Mouse (Mus musculus): ENCODE results near the gene Tnni3k. TPM values are rescaled to one million over a fixed set of nuclear protein-coding genes. Genes with fewer than 3 reads are reported as not detected.

The Tnni3k gene
- 47.6 and 50.0 TPM in 2 replicates for polyA plus RNA-seq (2015; fragmentation: Nextera tagmentation; extraction: Ambion mirVana)

DNA sequence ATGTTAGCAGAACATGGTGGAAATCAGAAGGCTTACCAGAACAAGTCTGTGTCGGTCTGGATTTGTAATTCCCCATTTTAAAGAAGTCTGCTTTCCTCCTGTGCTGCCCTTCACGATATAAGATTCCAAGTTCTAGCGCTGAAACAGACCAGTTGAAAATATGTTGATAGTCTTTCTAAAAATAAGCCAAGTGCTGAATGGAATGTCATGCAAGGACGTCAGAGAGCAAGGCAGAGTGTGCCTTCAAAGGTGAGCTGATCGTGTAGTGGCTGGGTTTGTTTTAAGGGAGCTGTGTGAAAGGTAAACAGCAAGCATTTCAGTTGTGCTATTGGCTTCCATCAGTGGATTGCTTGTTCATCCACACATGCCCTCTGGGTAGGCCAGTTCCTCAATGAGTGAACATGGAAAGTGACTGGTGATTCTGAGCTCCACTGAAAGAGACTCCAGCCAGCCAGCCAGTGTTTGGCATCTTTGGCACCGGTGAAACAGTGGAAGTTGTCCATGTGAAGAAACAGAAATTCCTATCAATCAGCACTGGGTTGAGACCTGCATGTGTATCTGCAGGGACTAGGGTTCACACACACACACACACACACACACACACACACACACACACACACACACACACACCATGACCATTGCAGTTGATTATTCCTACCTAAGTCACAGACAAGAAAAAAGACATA, at the start of gene Tnni3k:
Tnni3k (minus strand) TSS at position 177 of the 686 bp plus-strand sequence.
- ATAC-seq (ENCODE audit: extremely low read depth, insufficient number of reproducible peaks, low FRiP score, low TSS enrichment), result peak; percentile 67; the same call in 1 of the 2 replicates
- H3K36me3 ChIP-seq, result peaks cover 2% of the 10 kb centered on the region; the same call in 1 of the 2 replicates
- H3K27ac ChIP-seq (replicated peaks), result peak within 1 kb of the TSS; percentile 95
- H3K4me2 ChIP-seq, result peak within 1 kb of the TSS; percentile 69
- H3K9ac ChIP-seq, result peak within 1 kb of the TSS; percentile 81
- peak within 1 kb of the TSS; percentile 54 for H3K4me3 ChIP-seq
- H3K4me1 ChIP-seq, result peaks cover 19% of the 10 kb centered on the region
- H3K27me3 ChIP-seq (replicated peaks), result no peaks in the 10 kb centered on the region
- H3K9me3 ChIP-seq, result no peaks in the 10 kb centered on the region
- 29% methylated on average over 6 of the region's 6 CpGs for WGBS

DNA sequence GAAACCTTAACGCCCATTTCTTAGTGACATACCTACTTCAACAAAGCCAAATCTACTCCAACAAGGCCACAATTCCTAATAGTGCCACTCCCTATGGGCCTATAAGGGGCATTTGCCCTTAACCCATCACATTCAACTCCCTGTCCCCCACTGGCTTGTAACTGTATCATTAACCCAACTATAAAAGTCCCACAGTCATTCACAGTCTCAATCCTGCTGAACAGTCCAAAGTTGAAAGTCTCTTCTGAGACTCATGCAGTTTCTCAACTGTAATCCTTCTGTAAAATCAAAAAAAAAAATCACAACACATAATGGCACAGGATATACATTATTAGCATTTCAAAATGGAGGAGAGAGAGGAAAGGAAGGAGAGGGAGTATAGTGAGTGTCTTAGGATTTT, 44.1 kb upstream of the Tnni3k start:
- no peak overlapping the region for H3K27ac ChIP-seq (replicated peaks)
- H3K9ac ChIP-seq, result no peak overlapping the region
- H3K36me3 ChIP-seq, result no peaks in the 10 kb centered on the region
- H3K4me1 ChIP-seq, result no peaks in the 10 kb centered on the region
- no peak for ATAC-seq (ENCODE audit: extremely low read depth, insufficient number of reproducible peaks, low FRiP score, low TSS enrichment)
- WGBS, result 77% methylated on average over 1 of the region's 1 CpGs
- H3K9me3 ChIP-seq, result no peaks in the 10 kb centered on the region
- 0 out of 2 replicates have a peak, but pooled peaks cover 8% of the 10 kb centered on the region for H3K27me3 ChIP-seq (replicated peaks)
- no peak overlapping the region for H3K4me3 ChIP-seq
- H3K4me2 ChIP-seq, result no peak overlapping the region

DNA sequence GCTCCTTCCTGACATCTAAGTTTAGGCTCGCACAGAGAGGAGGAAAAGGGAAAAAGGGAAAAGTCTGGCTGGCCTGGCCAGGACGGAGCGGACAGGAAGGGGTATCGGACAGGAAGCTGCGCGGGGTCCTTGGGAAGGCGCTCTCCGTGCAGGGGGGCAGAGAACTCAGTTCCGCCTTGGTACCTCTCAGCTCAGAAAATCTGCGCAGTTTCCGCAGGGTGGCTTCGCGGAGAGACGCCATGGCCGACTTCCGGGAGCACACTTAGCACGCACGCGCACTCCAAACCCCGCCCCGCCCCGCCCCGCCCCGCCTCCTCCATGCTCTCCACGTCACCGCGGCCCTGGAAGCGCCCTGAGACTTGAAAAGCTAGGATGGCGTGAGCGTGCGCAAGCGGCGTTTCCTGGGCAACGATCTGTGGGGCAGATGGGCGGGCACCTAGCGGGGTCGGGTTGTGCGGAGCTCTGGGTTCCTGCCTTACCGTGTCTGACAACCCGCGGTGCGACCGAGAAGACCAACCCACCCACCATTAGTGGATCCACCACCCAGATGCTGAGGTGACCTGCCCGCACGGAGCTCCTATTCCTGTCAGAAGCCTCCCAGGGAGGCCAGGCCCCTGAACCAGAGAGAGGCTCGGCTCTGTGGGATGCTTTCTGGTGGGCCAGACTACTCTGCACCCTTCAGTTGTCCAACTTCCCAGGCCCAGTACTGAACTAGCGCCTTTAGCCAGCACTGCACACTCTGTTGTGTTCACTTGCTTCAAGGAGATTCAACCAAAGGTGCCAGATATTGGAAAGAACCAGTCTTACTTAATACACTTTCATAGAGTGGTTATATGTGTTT, 38.1 kb upstream of the Tnni3k start, which contains the start of the genes Fpgt and Lrriq3:
Fpgt (minus strand) TSS at position 288 of the 841 bp plus-strand sequence.
Lrriq3 (plus strand) TSS at position 319 of the 841 bp plus-strand sequence.
- peaks cover 13% of the 10 kb centered on the region for H3K4me1 ChIP-seq
- peak within 1 kb of the TSS; percentile 87 for H3K9ac ChIP-seq
- H3K27ac ChIP-seq (replicated peaks), result peak within 1 kb of the TSS; percentile 84
- no peaks in the 10 kb centered on the region for H3K27me3 ChIP-seq (replicated peaks)
- H3K4me2 ChIP-seq, result peak within 1 kb of the TSS; percentile 81
- peak within 1 kb of the TSS; percentile 78 for H3K4me3 ChIP-seq
- no peaks in the 10 kb centered on the region for H3K9me3 ChIP-seq
- peaks cover 16% of the 10 kb centered on the region for H3K36me3 ChIP-seq
- under 1% methylated on average over 47 of the region's 47 CpGs for WGBS
- ATAC-seq (ENCODE audit: extremely low read depth, insufficient number of reproducible peaks, low FRiP score, low TSS enrichment), result peak; percentile 96

DNA sequence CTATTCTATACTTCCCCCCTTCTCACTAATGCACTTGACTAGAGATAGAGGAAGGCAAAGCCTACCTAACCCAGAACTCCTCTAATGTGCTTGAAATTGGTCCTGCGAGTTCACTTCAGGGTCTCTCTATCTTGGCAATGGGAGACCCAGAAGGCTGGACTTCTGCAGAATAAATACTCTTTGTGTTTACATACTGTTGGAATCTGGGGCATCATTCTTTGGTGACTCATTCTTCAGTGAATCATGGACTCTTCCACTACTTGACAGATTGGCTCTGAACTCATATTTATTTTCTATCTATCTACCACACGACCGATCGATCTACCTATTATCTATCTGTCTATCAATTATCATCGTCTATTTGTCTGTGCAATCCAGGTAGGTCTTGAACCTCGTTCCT, 36.9 kb upstream of the Tnni3k start:
- no peaks in the 10 kb centered on the region for H3K9me3 ChIP-seq
- H3K4me3 ChIP-seq, result peak overlapping the region; percentile 78
- no peak for ATAC-seq (ENCODE audit: extremely low read depth, insufficient number of reproducible peaks, low FRiP score, low TSS enrichment)
- H3K9ac ChIP-seq, result no peak overlapping the region
- no peaks in the 10 kb centered on the region for H3K27me3 ChIP-seq (replicated peaks)
- peaks cover 24% of the 10 kb centered on the region for H3K36me3 ChIP-seq
- H3K27ac ChIP-seq (replicated peaks), result no peak overlapping the region
- 89% methylated on average over 6 of the region's 6 CpGs for WGBS
- peaks cover 13% of the 10 kb centered on the region for H3K4me1 ChIP-seq
- H3K4me2 ChIP-seq, result peak overlapping the region; percentile 81

DNA sequence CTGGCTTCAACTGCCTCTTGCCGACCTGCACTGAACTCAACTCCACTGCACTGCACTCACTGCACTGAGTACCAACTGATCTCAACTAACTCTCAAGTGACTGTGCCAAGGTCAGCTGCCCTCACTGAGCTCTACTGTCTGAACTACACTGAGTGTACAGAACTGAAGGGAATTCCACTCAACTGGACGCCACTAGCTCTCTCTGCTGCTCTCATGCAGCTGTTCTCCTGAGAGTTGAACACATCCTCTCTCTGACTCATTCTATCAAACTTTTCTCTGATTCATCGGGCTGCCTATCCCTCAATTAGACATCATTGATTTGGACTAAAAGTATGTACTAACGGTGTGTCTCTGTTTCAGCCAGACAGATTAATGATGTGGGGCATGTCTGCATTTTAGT, 22.7 kb upstream of the Tnni3k start:
- ATAC-seq (ENCODE audit: extremely low read depth, insufficient number of reproducible peaks, low FRiP score, low TSS enrichment), result no peak
- Histone ChIP-seq H3K27me3 (replicated peaks) (no peaks in the 10 kb centered on the region), H3K4me3 (no peak overlapping the region), H3K9ac (no peak overlapping the region), H3K27ac (replicated peaks) (no peak overlapping the region), H3K4me1 (no peaks in the 10 kb centered on the region), H3K4me2 (no peak overlapping the region), H3K9me3 (no peaks in the 10 kb centered on the region), H3K36me3 (no peaks in the 10 kb centered on the region)
- 68% methylated on average over 4 of the region's 4 CpGs for WGBS

DNA sequence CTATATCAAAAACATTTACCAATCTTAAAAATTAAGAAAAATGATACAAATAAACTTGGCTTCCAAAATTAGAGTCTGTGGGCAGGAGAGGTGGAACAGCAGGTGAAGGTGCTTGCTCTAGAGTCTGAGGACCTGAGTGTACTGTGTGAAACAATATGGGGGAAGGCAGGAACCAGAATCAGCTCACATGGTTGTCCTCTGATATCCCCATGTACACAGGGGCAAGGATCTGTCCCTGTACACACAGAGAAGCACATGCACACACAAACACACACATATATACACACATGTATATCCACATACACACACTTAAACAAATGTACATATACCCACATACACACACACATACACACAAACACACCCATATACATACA, 4.2 kb upstream of the Tnni3k start:
- no peaks in the 10 kb centered on the region for H3K36me3 ChIP-seq
- H3K4me2 ChIP-seq, result no peak overlapping the region
- H3K27me3 ChIP-seq (replicated peaks), result no peaks in the 10 kb centered on the region
- no peak overlapping the region for H3K4me3 ChIP-seq
- H3K9me3 ChIP-seq, result no peaks in the 10 kb centered on the region
- H3K4me1 ChIP-seq, result 0 out of 2 replicates have a peak, but pooled peaks cover 5% of the 10 kb centered on the region
- no peak overlapping the region for H3K27ac ChIP-seq (replicated peaks)
- no peak overlapping the region for H3K9ac ChIP-seq
- ATAC-seq (ENCODE audit: extremely low read depth, insufficient number of reproducible peaks, low FRiP score, low TSS enrichment), result no peak

DNA sequence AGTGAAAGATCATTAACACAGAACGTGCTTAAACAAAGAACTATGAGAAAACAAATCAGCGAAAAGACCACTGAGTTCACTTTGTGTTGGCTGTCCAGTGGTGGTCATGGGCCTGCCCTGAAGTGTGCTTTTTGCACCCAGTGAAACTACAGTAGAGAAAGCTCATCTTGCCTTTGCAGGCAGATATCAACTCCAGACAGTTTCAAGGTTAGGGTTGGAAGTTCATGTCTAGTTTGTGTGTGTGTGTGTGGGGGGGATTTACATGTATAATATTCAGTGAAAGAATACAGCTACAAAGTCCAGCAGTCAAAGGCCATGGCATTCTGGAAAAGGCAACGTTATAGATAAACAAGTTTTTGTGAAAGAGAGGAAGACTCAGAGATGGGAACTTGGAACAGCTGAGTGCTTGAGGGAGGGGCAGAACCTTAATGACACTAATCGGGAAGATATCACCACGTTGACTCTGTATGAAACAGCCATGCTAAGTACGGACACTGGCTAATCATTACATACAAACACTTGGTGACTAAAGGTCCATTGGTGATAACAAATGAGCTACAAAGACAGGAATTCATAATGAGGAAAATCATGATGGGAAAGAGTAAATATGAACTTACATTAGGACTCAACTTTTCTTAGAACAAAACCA, 3.7 kb upstream of the Tnni3k start:
- H3K4me3 ChIP-seq, result no peak overlapping the region
- no peak overlapping the region for H3K27ac ChIP-seq (replicated peaks)
- no peak for ATAC-seq (ENCODE audit: extremely low read depth, insufficient number of reproducible peaks, low FRiP score, low TSS enrichment)
- no peaks in the 10 kb centered on the region for H3K27me3 ChIP-seq (replicated peaks)
- H3K4me2 ChIP-seq, result no peak overlapping the region
- H3K9me3 ChIP-seq, result no peaks in the 10 kb centered on the region
- H3K4me1 ChIP-seq, result 0 out of 2 replicates have a peak, but pooled peaks cover 5% of the 10 kb centered on the region
- WGBS, result 66% methylated on average over 6 of the region's 6 CpGs
- H3K9ac ChIP-seq, result no peak overlapping the region
- no peaks in the 10 kb centered on the region for H3K36me3 ChIP-seq

DNA sequence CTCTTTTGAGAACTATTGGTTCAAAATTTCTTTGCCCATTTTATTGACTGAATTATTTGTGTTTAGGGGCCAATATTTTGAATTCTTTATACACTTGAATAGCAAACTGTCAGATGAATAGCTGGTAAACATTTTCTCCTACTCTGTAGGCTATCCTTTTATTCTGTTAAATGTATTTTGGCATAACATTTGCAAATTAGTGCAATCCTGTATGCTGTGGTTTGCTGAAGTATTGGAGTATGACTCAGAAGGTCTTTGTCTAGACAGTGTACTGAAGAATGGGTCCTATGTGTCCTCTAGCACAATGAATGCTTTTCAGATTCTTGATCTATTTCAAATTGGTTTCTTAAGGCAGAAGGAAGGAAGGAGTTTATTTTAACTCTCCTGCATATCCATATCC, 2.4 kb upstream of the Tnni3k start:
- Histone ChIP-seq H3K36me3 (no peaks in the 10 kb centered on the region), H3K9me3 (no peaks in the 10 kb centered on the region), H3K9ac (no peak overlapping the region), H3K4me2 (no peak overlapping the region), H3K27me3 (replicated peaks) (no peaks in the 10 kb centered on the region), H3K4me1 (peaks cover 14% of the 10 kb centered on the region), H3K4me3 (no peak overlapping the region), H3K27ac (replicated peaks) (no peak overlapping the region)
- no peak for ATAC-seq (ENCODE audit: extremely low read depth, insufficient number of reproducible peaks, low FRiP score, low TSS enrichment)

DNA sequence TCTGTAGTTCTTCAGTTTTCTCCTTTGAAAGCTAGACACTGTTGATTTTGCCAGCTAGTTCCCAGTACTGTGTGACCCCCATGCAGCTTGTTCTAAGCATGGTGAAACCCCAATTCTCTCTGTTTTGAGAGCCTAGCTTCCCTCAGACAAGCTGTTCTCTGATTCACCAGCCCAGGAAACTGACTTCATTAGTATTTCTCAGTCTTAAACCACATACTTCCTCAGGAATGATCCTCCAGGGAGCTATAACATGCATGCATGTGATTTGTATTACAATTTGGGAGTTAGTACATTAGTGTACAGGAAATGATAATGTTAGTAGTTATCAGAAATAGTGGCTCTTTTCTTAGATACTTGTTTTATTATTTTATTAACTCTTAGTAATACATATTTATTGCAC, 1.4 kb upstream of the Tnni3k start:
- Histone ChIP-seq H3K36me3 (no peaks in the 10 kb centered on the region), H3K27ac (replicated peaks) (peak overlapping the region; percentile 95; the same call in 1 of the 2 replicates), H3K4me1 (peaks cover 19% of the 10 kb centered on the region), H3K27me3 (replicated peaks) (no peaks in the 10 kb centered on the region), H3K4me2 (no peak overlapping the region), H3K9me3 (no peaks in the 10 kb centered on the region), H3K9ac (no peak overlapping the region), H3K4me3 (no peak overlapping the region)
- no peak for ATAC-seq (ENCODE audit: extremely low read depth, insufficient number of reproducible peaks, low FRiP score, low TSS enrichment)

DNA sequence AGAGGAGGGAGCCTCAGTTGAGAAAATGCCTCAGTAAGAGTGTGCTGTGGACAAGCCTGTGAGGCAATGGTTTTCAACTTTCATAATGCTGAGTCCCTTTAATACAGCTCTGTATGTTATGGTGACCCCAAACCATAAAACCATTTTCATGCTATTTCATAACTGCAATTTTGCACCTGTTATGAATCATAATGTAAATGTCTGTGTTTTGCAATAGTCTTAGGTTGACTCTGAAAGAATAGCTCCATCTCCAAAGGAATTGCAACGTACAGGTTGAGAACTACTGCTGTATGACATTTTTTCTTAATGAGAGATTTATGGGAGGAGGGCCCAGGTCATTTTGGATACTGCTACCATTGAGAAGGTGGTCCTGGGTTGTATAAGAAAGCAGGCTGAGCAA, 2.0 kb downstream of the Tnni3k start:
- Histone ChIP-seq H3K36me3 (peaks cover 2% of the 10 kb centered on the region; the same call in 1 of the 2 replicates), H3K27ac (replicated peaks) (0 out of 2 replicates have a peak overlapping the region, but pooled peaks have one; percentile 50), H3K27me3 (replicated peaks) (no peaks in the 10 kb centered on the region), H3K4me1 (peaks cover 19% of the 10 kb centered on the region), H3K9me3 (no peaks in the 10 kb centered on the region), H3K4me2 (peak overlapping the region; percentile 69), H3K9ac (peak overlapping the region; percentile 20; the same call in 1 of the 2 replicates), H3K4me3 (peak overlapping the region; percentile 42)
- no peak for ATAC-seq (ENCODE audit: extremely low read depth, insufficient number of reproducible peaks, low FRiP score, low TSS enrichment)
- 76% methylated on average over 1 of the region's 1 CpGs for WGBS

DNA sequence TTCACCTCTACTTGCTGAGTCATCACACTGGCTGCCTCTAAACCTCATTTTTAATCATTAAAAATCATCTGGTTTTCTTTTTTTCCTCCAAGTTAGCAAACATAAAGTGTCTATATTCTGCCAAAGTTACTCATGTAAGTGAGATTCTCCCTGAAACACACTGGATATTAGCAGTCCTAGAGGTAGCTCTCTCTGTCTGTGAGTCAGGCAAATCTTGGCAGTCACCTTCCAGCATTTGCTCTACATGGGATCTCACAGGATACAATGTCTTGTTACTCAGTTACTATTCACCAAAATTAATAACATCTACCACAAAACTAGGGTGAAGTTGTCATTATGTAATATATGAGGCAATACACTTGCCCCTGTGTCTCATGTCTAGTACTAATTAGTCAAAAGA, 3.2 kb downstream of the Tnni3k start:
- Histone ChIP-seq H3K9me3 (no peaks in the 10 kb centered on the region), H3K27me3 (replicated peaks) (no peaks in the 10 kb centered on the region), H3K9ac (no peak overlapping the region), H3K36me3 (peaks cover 2% of the 10 kb centered on the region; the same call in 1 of the 2 replicates), H3K4me1 (peaks cover 19% of the 10 kb centered on the region), H3K27ac (replicated peaks) (no peak overlapping the region), H3K4me3 (peak overlapping the region; percentile 11; the same call in 1 of the 2 replicates), H3K4me2 (peak overlapping the region; percentile 35)
- ATAC-seq (ENCODE audit: extremely low read depth, insufficient number of reproducible peaks, low FRiP score, low TSS enrichment), result no peak

Measured in heart, embryonic 13.5 days (tissue).